Mouse (Mus musculus) myocyte (in vitro differentiated cells): ENCODE measurements at regions not wholly inside any gene's neighbourhood (a gene's known extent, or its start where the extent isn't known, plus 50 kb on each side); places are given as distances from the start of the nearest gene placed in this dataset.

Source experiments
- H3K27me3 ChIP-seq: one replicate; pipeline ENCODE4 v1.6.1; 2011; ENCODE audit not compliant: control insufficient read depth, insufficient read depth, insufficient read length
- H3K36me3 ChIP-seq: one replicate; pipeline ENCODE4 v1.6.1; 2011; ENCODE audit not compliant: control insufficient read depth, insufficient read depth
- H3K4me2 ChIP-seq: one replicate; pipeline ENCODE4 v1.6.1; 2011; ENCODE audit warnings: low read depth, control low read depth
- H3K4me3 ChIP-seq: one replicate; pipeline ENCODE4 v1.5.1; 2011; ENCODE audit warnings: mild to moderate bottlenecking, control low read depth, moderate library complexity
- H3K79me2 ChIP-seq: one replicate; pipeline ENCODE4 v1.6.1; 2011; ENCODE audit not compliant: control insufficient read depth, insufficient read depth
- H3ac ChIP-seq: one replicate; pipeline ENCODE4 v1.6.1; 2011; ENCODE audit not compliant: control insufficient read depth, insufficient read length
- CEBPB ChIP-seq: IDR thresholded peaks from 2 replicates; pipeline ENCODE4 v1.6.1; 2011; ENCODE audit warnings: mild to moderate bottlenecking, moderate library complexity; ENCODE audit not compliant: poor library complexity, insufficient read depth, severe bottlenecking
- E2F4 ChIP-seq: IDR thresholded peaks from one replicate; pipeline ENCODE4 v1.6.1; 2011; ENCODE audit warnings: mild to moderate bottlenecking, control low read depth, moderate library complexity; ENCODE audit not compliant: insufficient read depth
- MAX ChIP-seq: IDR thresholded peaks from one replicate; pipeline ENCODE4 v1.6.1; 2011; ENCODE audit warnings: low read depth, mild to moderate bottlenecking, control low read depth
- MYOD1 ChIP-seq, 3 experiments: IDR thresholded peaks; one replicate each; pipeline ENCODE4 v1.6.1; 2011; ENCODE audit warnings: control low read depth in 2 of 3, low read depth in 2 of 3, mild to moderate bottlenecking in 2 of 3, moderate library complexity in 1 of 3; ENCODE audit not compliant: insufficient read length in 2 of 3, control insufficient read depth in 1 of 3
- MYOG ChIP-seq, 3 experiments: IDR thresholded peaks; one replicate each; pipeline ENCODE4 v1.6.1; 2011; ENCODE audit warnings: control low read depth in 2 of 3, low read depth in 2 of 3, mild to moderate bottlenecking in 2 of 3; ENCODE audit not compliant: insufficient read length in 2 of 3, control insufficient read depth in 1 of 3, insufficient read depth in 1 of 3
- POLR2A ChIP-seq: IDR thresholded peaks from one replicate; pipeline ENCODE4 v1.6.1; 2011; ENCODE audit warnings: low read depth, mild to moderate bottlenecking, control low read depth, moderate library complexity; ENCODE audit not compliant: insufficient read length
- POLR2AphosphoS2 ChIP-seq: IDR thresholded peaks from one replicate; pipeline ENCODE4 v1.6.1; 2011; ENCODE audit warnings: low read depth, control low read depth; ENCODE audit not compliant: insufficient read length
- REST ChIP-seq: IDR thresholded peaks from one replicate; pipeline ENCODE4 v1.6.1; 2011; ENCODE audit warnings: mild to moderate bottlenecking, control low read depth, moderate library complexity; ENCODE audit not compliant: insufficient read depth, insufficient read length
- SRF ChIP-seq: IDR thresholded peaks from one replicate; pipeline ENCODE4 v1.6.1; 2011; ENCODE audit warnings: low read depth; ENCODE audit not compliant: control insufficient read depth, insufficient read length
- TCF12 ChIP-seq: IDR thresholded peaks from one replicate; pipeline ENCODE4 v1.6.1; 2011; ENCODE audit warnings: mild to moderate bottlenecking, control low read depth; ENCODE audit not compliant: poor library complexity, insufficient read depth, severe bottlenecking
- TCF3 ChIP-seq: IDR thresholded peaks from one replicate; pipeline ENCODE4 v1.6.1; 2011; ENCODE audit warnings: low read depth, control low read depth; ENCODE audit not compliant: insufficient read length
- USF1 ChIP-seq: IDR thresholded peaks from one replicate; pipeline ENCODE4 v1.6.1; 2011; ENCODE audit warnings: low read depth, mild to moderate bottlenecking, control low read depth, moderate library complexity

DNA sequence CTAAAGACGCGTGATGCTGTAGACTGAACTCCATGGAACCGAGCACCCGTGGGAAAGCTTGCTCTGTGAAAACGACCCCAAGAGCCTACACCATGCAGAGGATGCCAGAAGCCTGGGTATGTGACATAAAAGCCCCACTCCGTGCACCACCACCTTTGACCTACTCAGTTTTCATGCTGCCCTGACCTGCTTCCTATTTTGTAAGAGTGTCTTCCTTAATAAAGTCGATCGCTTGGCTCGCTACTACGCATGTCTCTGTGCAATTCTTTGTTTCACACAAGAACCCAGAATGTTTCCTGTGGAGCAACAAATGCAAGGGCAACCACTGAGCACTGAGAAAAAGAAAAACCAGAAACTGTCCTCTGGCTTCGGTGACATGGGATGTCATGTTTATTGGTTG, 60.5 kb downstream of the Sec61b start:
- H3K79me2 ChIP-seq: no peaks in the 10 kb centered on the region
- no peak overlapping the region for H3K4me2 ChIP-seq
- peaks cover 34% of the 10 kb centered on the region for H3K27me3 ChIP-seq
- no peak for TF ChIP-seq USF1
- no peak for TF ChIP-seq POLR2AphosphoS2
- no peak for TF ChIP-seq TCF12
- TF ChIP-seq E2F4: no peak
- no peak for TF ChIP-seq REST
- no peak for TF ChIP-seq MYOD1 (IDR thresholded peaks at IDR 0.05; ENCODE audit: control insufficient read depth in 1 of 3, insufficient read length in 2 of 3, low read depth in 2 of 3)
- TF ChIP-seq TCF3: no peak
- TF ChIP-seq MAX: no peak
- no peak for TF ChIP-seq MYOG (IDR thresholded peaks at IDR 0.05; ENCODE audit: control insufficient read depth in 1 of 3, insufficient read depth in 1 of 3, insufficient read length in 2 of 3, low read depth in 2 of 3)
- TF ChIP-seq POLR2A: no peak
- no peak for TF ChIP-seq CEBPB
- no peak for TF ChIP-seq SRF
- H3K36me3 ChIP-seq: no peaks in the 10 kb centered on the region
- H3ac ChIP-seq: no peak overlapping the region
- H3K4me3 ChIP-seq: no peak overlapping the region

GRCm38 (mm10) chr4:47567694-47568093, 93.2 kb downstream of the Sec61b start:
- H3K4me2 ChIP-seq: no peak overlapping the region

GRCm38 (mm10) chr4:47570846-47571245, 96.4 kb downstream of the Sec61b start:
- no peak overlapping the region for H3ac ChIP-seq
- no peak overlapping the region for H3K4me2 ChIP-seq
- H3K27me3 ChIP-seq: no peaks in the 10 kb centered on the region
- H3K79me2 ChIP-seq: no peaks in the 10 kb centered on the region
- no peak overlapping the region for H3K4me3 ChIP-seq
- H3K36me3 ChIP-seq: no peaks in the 10 kb centered on the region
- TF ChIP-seq CEBPB (no peak), POLR2A (no peak), POLR2AphosphoS2 (no peak), MYOD1 (IDR thresholded peaks at IDR 0.05; ENCODE audit: control insufficient read depth in 1 of 3, insufficient read length in 2 of 3, low read depth in 2 of 3) (no peak), MAX (no peak), MYOG (IDR thresholded peaks at IDR 0.05; ENCODE audit: control insufficient read depth in 1 of 3, insufficient read depth in 1 of 3, insufficient read length in 2 of 3, low read depth in 2 of 3) (no peak), TCF3 (no peak), E2F4 (no peak), SRF (no peak), USF1 (no peak), REST (no peak), TCF12 (no peak)

More at GRCm38 (mm10) chr4:47567694-47568093, 93.2 kb downstream of the Sec61b start:
- no peak overlapping the region for H3K4me3 ChIP-seq
- no peaks in the 10 kb centered on the region for H3K79me2 ChIP-seq
- H3K27me3 ChIP-seq: no peaks in the 10 kb centered on the region
- no peak overlapping the region for H3ac ChIP-seq
- no peak for TF ChIP-seq MYOG (IDR thresholded peaks at IDR 0.05; ENCODE audit: control insufficient read depth in 1 of 3, insufficient read depth in 1 of 3, insufficient read length in 2 of 3, low read depth in 2 of 3)
- no peaks in the 10 kb centered on the region for H3K36me3 ChIP-seq

- no peaks in the 10 kb centered on the region for H3K79me2 ChIP-seq
- TF ChIP-seq TCF3: no peak
- TF ChIP-seq POLR2AphosphoS2: no peak
- TF ChIP-seq REST: no peak
- no peak for TF ChIP-seq SRF
- no peak for TF ChIP-seq POLR2A
- no peak for TF ChIP-seq MAX
These were observed 101.6 kb downstream of the Sec61b start for GRCm38 (mm10) chr4:47576011-47576410.

DNA sequence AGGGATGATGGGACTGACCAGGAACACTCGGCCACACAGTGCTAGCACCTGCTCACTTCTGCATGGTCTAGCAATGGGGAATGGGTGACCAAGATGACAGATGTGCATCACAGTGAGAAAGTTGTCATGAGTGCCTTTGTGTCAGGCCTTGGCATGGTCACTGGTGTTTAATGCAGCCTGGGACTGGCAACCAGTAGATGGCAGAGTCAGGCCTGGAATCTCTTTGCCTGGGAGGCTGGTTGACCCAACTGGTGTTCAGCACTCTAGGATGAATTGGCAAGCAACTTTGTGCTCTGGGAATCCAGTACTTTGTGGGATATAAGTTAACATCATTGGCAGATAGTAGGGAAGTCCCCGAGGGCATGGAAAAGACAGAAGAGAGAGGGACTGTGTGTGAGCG, 103.0 kb downstream of the Sec61b start:
- Histone ChIP-seq H3K27me3 (no peaks in the 10 kb centered on the region), H3K79me2 (no peaks in the 10 kb centered on the region)

More at GRCm38 (mm10) chr4:47576011-47576410, 101.6 kb downstream of the Sec61b start:
- Histone ChIP-seq H3K4me3 (no peak overlapping the region), H3K36me3 (no peaks in the 10 kb centered on the region), H3K4me2 (no peak overlapping the region), H3ac (no peak overlapping the region), H3K27me3 (no peaks in the 10 kb centered on the region)

More for the DNA sequence above, 103.0 kb downstream of the Sec61b start:
- H3K36me3 ChIP-seq: no peaks in the 10 kb centered on the region
- no peak overlapping the region for H3K4me2 ChIP-seq
- TF ChIP-seq MAX (no peak), POLR2A (no peak), SRF (no peak), USF1 (no peak), POLR2AphosphoS2 (no peak), MYOD1 (IDR thresholded peaks at IDR 0.05; ENCODE audit: control insufficient read depth in 1 of 3, insufficient read length in 2 of 3, low read depth in 2 of 3) (no peak), TCF3 (no peak), CEBPB (no peak), TCF12 (no peak)
- no peak overlapping the region for H3ac ChIP-seq
- H3K4me3 ChIP-seq: no peak overlapping the region
